Mouse (Mus musculus): ENCODE data around the gene Ptgis.

GRCm38 (mm10) chr2:167145904-167146303 lies 94.5 kb downstream of the Ptgis start:
- no peak for TF ChIP-seq CTCF (IDR thresholded peaks at IDR 0.05; ENCODE audit: insufficient read depth, low read depth, low read length)
- TF ChIP-seq POLR2A (IDR thresholded peaks at IDR 0.05; ENCODE audit: insufficient read depth, low read depth, low read length): no peak

All from olfactory bulb, adult 2 months (tissue).